Mouse (Mus musculus) brain, adult 2 months (tissue): ENCODE measurements around the gene Sept8.

Experiments
- DNase-seq: peaks from one replicate; pipeline ENCODE4 v3.0.0; 2011; ENCODE audit warnings: low read depth, low spot score

Gene Sept8

GRCm38 (mm10) chr11:53519207-53520121 is at the start of gene Sept8:
Gene Sept8, plus strand, starts transcription at chr11:53519257.
- DNase-seq, result peak; percentile 72

GRCm38 (mm10) chr11:53469294-53469967 is 49.6 kb upstream of the Sept8 start:
- peak; percentile 79 for DNase-seq

DNA sequence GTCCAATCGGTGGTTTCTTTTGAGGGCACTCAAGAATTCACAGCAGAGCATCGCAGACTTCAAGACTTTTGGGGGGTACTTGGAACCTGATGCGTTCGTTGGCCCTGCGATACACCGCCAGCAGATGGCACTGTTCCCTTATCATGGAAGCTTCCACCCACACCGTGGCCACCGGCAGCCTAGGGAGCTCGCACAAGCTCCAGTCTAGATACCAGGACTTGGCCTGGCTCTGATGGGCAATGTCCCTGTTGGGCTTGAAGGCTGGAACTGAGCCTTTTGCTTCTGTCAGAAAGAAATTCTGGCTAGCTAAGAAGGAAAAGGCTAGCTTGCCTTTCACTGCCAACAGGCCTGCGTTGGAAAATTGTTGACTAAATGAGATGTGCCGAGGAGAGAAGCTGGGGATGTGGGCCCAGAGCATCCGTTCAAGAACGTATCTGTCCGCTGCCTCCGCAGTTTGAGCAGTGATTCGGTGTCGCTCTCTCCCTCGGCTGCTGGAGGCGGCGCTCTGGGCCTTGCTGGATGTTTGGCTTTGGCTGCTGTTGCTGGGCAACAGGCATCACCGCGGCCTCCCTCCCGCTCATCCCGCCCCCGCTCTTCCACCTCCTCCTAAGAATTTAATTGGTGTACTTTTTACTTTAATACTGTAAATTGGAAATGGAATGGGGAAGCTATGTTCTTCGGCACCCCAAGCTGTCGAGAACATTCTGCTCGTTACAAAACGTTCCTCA is 48.9 kb upstream of the Sept8 start, which contains the start of gene Gm9837:
Gene Gm9837 (minus strand): TSS at position 512 of the 728 bp plus-strand sequence.
- DNase-seq, result peak; percentile 98

- DNase-seq, result peak; percentile 55
These were observed 46.3 kb upstream of the Sept8 start for GRCm38 (mm10) chr11:53472709-53473108.

DNA sequence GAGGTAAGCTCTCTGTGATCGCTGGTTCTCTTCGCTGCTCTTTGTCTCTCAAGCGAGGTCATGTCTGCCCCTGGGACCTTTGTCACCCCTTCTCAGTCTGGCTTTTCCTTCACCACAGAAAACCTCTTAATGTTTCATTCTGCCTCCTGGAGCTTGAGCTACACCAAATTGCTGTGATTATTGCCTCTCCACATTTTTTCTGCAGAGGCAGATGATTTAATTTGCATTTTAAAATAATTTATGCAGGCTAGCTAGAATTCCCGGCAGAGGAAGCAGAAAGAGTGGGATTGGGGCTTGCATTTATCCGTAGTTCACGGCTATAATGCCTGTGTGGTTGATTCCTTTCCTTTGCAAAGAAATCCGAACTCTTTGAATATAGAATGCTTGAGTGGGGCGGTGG is 43.4 kb upstream of the Sept8 start:
- peak; percentile 54 for DNase-seq

GRCm38 (mm10) chr11:53477833-53478232 is 41.2 kb upstream of the Sept8 start:
- no peak for DNase-seq

DNA sequence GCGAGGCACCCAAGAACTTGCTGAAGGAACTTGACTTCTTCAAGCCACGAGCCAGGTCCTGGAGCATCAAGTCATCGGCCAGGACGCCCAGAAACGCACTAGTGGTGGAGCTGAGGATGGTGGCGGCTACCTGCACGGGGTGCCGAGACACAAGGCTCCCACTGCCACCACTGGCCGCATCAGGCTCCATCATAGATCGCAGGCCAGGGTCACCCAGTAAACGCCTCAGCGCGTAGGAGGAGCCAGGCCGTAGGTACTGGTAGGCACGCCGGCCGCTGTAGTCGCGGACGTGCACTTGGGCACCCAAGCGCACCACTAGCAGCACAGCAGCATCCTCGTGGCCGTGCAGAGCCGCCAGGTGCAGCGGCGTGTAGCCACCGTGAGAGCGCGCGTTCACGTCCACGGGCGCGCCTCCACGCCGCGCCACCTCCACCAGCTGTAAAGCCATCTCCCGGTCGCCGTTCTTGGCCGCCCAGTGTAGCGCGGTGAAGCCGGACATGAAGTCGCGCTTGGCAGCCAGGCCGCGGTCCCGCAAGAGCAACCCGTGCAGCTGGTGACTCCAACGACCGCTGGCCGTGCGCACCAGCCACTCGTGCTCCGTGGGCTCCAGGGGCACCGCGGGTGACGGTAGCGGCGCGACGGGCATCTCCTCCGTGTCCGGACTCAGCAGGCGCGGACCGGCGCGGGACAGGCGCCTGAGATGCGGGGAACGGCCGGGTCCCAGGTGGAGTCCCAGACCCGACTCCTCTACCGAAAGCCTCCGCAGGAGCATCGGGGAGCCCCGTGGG is 40.5 kb upstream of the Sept8 start:
- peak; percentile 72 for DNase-seq

DNA sequence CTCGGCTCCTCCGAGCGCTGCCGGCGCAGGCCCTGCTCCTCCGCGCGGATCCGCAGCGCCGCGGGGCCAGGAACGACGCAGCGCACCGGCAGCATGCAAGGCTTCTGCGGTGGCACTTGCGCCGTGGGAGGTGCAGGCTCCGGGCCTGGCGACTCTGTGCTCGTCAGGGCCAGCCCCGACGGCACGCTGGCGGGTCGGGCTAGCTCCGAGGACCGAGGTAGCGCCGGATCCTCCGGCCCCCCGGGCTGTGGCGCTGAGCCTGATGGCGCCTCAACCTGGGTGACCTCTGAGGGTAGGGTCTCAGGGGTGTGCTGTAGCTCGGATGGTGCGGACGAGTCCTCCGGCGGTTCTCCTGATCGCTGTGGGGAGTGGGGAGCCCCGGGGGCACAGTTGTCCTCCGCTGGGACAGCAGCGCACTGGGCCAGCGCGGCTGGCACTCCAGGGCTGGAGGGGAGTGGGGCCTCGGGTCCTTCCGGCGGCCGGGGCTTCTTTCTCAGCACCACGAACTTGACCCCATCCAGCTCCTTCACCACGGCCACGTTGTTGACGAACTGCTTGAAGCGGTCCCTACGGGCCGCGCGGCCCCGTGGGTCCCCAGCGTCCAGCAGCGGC is 39.8 kb upstream of the Sept8 start:
- peak; percentile 71 for DNase-seq

- DNase-seq, result peak; percentile 95
These were observed 39.2 kb upstream of the Sept8 start, which contains the start of the genes Gm9945 and Sowaha for GRCm38 (mm10) chr11:53479783-53480301. Gene Gm9945, plus strand, starts transcription at chr11:53480166. Gene Sowaha, minus strand, starts transcription at chr11:53480274.

DNA sequence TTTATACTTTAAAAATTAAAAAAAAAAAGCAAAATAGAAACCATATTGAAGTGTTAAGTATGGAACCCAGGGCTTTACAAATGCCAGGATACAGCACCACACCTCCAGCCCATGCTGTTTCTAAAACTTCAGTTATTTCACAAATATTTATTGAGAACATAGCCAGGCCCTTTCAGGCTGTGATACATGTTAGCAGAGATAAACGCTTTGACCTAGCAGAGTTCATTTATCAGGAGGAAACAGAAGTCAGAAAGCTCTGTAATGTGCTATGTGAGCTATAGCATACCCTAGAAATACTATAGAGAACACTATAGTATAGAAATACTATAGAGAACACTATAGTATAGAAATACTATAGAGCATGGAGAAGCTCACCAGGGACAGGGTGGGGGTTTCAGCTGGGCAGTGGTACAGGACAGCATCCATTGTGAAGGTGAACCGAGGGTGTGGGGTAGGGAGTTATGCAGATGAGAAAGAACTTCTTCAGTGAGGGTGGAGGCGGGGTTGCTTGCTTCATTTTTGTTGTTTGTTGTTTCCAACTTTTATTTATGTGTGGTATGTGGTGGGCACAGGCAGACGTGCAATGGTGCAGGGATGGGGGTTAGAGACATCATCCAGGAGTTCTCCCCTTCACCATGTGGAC is 37.8 kb upstream of the Sept8 start:
- DNase-seq, result no peak

DNA sequence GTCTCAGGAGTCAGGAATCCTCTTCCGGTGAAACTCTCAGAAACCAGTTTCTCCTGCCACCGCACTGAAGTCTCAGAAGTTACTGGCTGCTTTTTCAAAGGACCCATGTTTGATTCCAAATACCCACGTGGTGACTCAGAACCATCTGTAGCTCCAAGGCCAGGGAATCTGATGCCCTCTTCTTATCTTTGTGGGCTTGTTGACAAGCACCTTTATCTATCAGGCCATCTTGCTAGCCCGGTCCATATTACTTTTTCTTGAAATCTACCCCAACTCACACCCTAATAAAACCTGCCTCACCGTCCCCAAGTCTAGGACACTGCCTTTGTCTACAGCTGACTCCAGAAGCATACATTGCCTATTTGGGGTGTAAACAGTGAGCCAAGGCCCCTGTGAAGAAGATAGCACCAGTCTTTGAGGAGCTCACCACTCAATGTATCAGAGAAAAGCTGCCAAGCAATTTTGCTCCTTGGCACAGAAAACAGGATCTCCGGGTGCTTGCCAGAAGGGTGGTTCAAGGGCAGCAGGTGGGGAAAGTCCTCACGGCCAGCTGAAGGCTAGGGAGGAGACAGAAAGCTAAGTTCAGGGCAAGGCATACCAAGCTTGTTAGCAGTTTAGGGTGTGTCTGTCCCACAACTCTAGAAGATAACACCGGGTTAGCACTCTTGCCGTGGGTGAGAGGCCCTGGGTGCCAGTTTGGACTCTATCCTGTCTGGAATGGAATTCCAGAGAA is 35.7 kb upstream of the Sept8 start:
- DNase-seq, result peak; percentile 57

- no peak for DNase-seq
These were observed 33.3 kb upstream of the Sept8 start for GRCm38 (mm10) chr11:53485719-53486118.

GRCm38 (mm10) chr11:53486351-53486750 is 32.7 kb upstream of the Sept8 start:
- peak; percentile 36 for DNase-seq

DNA sequence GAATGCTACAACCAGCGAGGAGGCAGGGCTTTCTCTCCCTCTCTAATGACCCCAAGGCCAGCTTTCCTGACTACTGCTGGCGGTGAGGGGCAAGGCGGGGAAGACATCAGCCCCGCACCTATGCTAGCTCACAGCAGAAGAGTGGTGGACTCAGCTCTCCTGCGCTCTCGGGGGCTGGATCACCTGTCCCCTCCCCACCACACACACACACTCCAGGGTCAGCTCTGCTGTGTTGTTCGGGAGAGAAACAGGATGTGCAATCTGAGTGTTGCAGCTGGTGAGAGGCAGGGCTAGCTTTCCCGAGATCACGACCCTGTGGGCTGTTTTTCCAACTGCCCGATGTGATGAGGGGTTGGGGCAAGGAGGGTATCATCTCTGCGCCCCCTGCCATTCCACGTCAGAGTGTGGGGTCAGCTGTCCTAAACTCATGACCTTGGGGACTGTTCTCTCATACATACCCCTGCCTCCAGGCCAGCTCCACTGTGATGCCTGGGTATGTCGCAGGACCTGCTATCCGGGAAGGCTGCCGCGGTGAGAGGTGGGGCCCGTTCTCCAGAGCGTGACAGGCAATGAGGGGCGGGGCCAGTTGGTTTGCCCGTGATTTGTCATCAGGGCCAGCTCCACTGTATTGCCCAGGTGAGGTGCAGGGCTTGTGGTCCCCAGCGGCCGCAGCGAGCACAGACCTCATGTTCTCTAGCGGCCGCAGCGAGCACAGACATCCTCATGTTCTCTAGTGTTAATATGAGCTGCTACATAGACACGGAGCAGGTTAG is 32.0 kb upstream of the Sept8 start:
- DNase-seq, result peak; percentile 86

DNA sequence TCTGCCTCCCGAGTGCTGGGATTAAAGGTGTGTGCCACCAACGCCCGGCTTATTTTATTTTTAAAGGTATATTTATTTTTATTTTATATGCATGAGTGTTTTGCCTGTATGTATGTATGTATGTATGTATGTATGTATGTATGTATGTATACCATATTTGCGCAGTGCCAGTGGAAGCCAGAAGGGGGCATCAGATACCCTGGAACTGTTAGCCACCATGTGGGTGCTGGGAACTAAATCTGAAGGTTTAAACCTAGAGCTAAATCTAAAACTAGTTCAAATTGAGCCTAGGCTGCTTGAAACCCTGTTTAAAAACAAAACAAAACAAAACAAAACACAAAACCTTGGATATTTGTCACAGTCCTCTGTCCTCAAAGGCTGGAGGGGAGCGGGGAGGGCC is 30.1 kb upstream of the Sept8 start:
- DNase-seq, result no peak

- no peak for DNase-seq
These were observed 29.6 kb upstream of the Sept8 start for GRCm38 (mm10) chr11:53489421-53489820.

GRCm38 (mm10) chr11:53491954-53492401 is 27.1 kb upstream of the Sept8 start:
- peak; percentile 87 for DNase-seq

DNA sequence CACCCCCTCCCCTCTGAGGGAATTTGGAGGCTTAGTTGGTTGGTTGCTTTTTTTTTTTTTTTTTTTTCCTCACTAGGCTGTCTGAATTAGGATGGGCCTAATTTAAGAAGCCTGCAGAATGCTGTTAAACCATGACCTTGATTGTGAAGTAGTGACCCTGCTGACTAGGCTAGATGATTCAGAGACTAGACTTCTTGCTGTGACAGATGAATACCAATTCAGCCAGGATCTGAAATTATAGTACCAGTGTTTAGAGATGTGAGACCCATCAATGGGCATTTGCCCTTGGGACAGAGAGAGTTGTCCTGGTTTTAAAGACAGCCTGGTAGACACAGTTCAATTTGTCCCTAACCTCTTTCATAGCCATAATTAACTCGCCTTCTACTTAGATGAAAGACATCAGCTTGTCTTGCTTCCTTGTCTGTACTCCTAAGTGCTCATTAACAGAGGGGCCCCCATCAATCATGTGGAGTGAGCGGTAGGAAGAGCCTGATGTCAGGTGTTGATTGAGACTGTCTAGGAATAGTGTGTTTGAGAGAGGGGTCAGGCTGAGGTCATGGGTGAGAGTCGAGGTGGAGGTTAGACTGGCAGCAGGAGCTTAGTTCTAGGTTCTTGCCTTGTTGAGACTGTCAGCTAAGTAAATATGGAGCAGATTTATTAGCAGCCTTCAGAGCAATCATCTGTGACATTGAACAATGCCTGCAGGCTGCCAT is 25.7 kb upstream of the Sept8 start:
- DNase-seq, result no peak
